In genomic region chr3:109368383-109369289, GRCm38 (mm10) we compare ENCODE assay signal across 12 mouse cellular contexts. TPM values are rescaled to one million over a fixed set of nuclear protein-coding genes. Genes with fewer than 3 reads are reported as not detected.
DNase-seq lines count a peak whose midpoint lies in the region; ATAC-seq lines count a peak whose summit lies in the region.
"Had no signal": no experiment of that assay in that cellular context is flagged by ENCODE, and none has a peak within 500 bp of the region (broad histone marks: within the 10 kb centered on the region; RNA-seq: fewer than 3 reads in every experiment).

No protein-coding gene starts in this region.

- 66% methylated on average over 9 of the region's 9 CpGs for WGBS in forebrain, embryonic 15.5 days
- WGBS in forebrain, embryonic 11.5 days, result 80% methylated on average over 9 of the region's 9 CpGs
- 37% methylated on average over 9 of the region's 9 CpGs for WGBS in large intestine, adult 2 months

- ATAC-seq in forebrain, embryonic 15.5 days (replicated peaks), result peak; percentile 41; the same call in 1 of the 2 replicates
- no peak for ATAC-seq in forebrain, embryonic 11.5 days (replicated peaks; ENCODE audit: low FRiP score)
- ATAC-seq: inflammation-experienced regulatory T-cells, adult 6 months had no signal

- DNase-seq in forebrain, embryonic 11.5 days (ENCODE audit: low spot score), result no peak
- peak; percentile 56 for DNase-seq in retina, postnatal 1 day
- no peak for DNase-seq in retina, embryonic 14.5 days (ENCODE audit: low spot score)
- peak; percentile 13 for DNase-seq in large intestine, adult 2 months (ENCODE audit: low read depth, low spot score)
- peak; percentile 5 for DNase-seq in right cerebral cortex, postnatal 25 days
- DNase-seq in embryo, embryonic 10 days (ENCODE audit: low spot score), result no peak
- no peak for DNase-seq in embryo, embryonic 9.5 days (ENCODE audit: extremely low spot score)

- H3K4me1 ChIP-seq in forebrain, embryonic 15.5 days, result 0 out of 2 replicates have a peak, but pooled peaks cover 5% of the 10 kb centered on the region
- no peaks in the 10 kb centered on the region for H3K4me1 ChIP-seq in forebrain, embryonic 11.5 days (replicated peaks; ENCODE audit: control insufficient read depth, insufficient read depth, low read length)
- H3K4me1 ChIP-seq: stomach, embryonic 15.5 days had no signal

- no peaks in the 10 kb centered on the region for H3K27me3 ChIP-seq in forebrain, embryonic 15.5 days
- H3K27me3 ChIP-seq in forebrain, embryonic 11.5 days (ENCODE audit: control insufficient read depth, insufficient read depth, low read length), result no peaks in the 10 kb centered on the region
- H3K27me3 ChIP-seq: neural tube, embryonic 12.5 days; stomach, embryonic 15.5 days had no signal

- no peaks in the 10 kb centered on the region for H3K9me3 ChIP-seq in forebrain, embryonic 15.5 days
- H3K9me3 ChIP-seq in forebrain, embryonic 11.5 days (ENCODE audit: control insufficient read depth, low read length), result no peaks in the 10 kb centered on the region
- H3K9me3 ChIP-seq: neural tube, embryonic 12.5 days; stomach, embryonic 15.5 days had no signal

- H3K4me3 ChIP-seq in forebrain, embryonic 15.5 days, result no peak overlapping the region
- H3K4me3 ChIP-seq in forebrain, embryonic 11.5 days (ENCODE audit: low read depth, low read length), result no peak overlapping the region
- H3K4me3 ChIP-seq: neural tube, embryonic 12.5 days; stomach, embryonic 15.5 days had no signal

- no peak overlapping the region for H3K4me2 ChIP-seq in forebrain, embryonic 15.5 days (replicated peaks)
- H3K4me2 ChIP-seq in forebrain, embryonic 11.5 days (ENCODE audit: low read depth, low read length, severe bottlenecking), result no peak overlapping the region
- H3K4me2 ChIP-seq: neural tube, embryonic 12.5 days; stomach, embryonic 15.5 days had no signal

- H3K27ac ChIP-seq in forebrain, embryonic 15.5 days (replicated peaks), result no peak overlapping the region
- no peak overlapping the region for H3K27ac ChIP-seq in forebrain, embryonic 11.5 days (ENCODE audit: low read depth, low read length)
- H3K27ac ChIP-seq: liver, embryonic 14.5 days; neural tube, embryonic 12.5 days; stomach, embryonic 15.5 days had no signal

- H3K9ac ChIP-seq in forebrain, embryonic 15.5 days (replicated peaks), result no peak overlapping the region
- H3K9ac ChIP-seq in forebrain, embryonic 11.5 days (ENCODE audit: low read length), result no peak overlapping the region
- H3K9ac ChIP-seq: liver, embryonic 14.5 days; neural tube, embryonic 12.5 days; stomach, embryonic 15.5 days had no signal

- H3K36me3 ChIP-seq in forebrain, embryonic 15.5 days, result no peaks in the 10 kb centered on the region
- H3K36me3 ChIP-seq in forebrain, embryonic 11.5 days (ENCODE audit: control insufficient read depth, insufficient read depth, low read length), result no peaks in the 10 kb centered on the region
- H3K36me3 ChIP-seq: neural tube, embryonic 12.5 days; stomach, embryonic 15.5 days had no signal

RNA-seq across cellular contexts. Expression of gene Vav3, which starts 28.2 kb away (rescaled TPM):
- 6.2 and 6.6 TPM in 2 replicates for polyA plus RNA-seq in forebrain, embryonic 15.5 days (2015; fragmentation: Nextera tagmentation; extraction: Ambion mirVana)
- polyA plus RNA-seq in forebrain, embryonic 11.5 days (2014; fragmentation: Nextera tagmentation; extraction: Ambion mirVana), result 7.9 and 9.2 TPM in 2 replicates
- 0.84 and 1.3 TPM in 2 replicates for polyA plus RNA-seq in large intestine, adult 2 months (2012; rRNA removed)

Comparison
In these comparisons a context has a peak if more than half of its experiments do, and no peak if none do; other contexts are left out.
1. DNase-seq: peak in retina, postnatal 1 day (single experiment), large intestine, adult 2 months (single experiment) and right cerebral cortex, postnatal 25 days (single experiment); none in forebrain, embryonic 11.5 days (single experiment), retina, embryonic 14.5 days (single experiment), embryo, embryonic 10 days (single experiment) and embryo, embryonic 9.5 days (single experiment).